Mouse (Mus musculus) CH12.LX (cell line): ENCODE measurements around the gene Ndufv2.

Experiments used
- CTCF ChIP-seq, 2 experiments: IDR thresholded peaks in 1 of 2; conservative IDR thresholded peaks in 1 of 2; 2 replicates each; pipeline ENCODE4 v1.5.1; 2011 to 2012; ENCODE audit warnings: low read depth in 2 of 2, low read length in 2 of 2, improper control_type of control experiment in 1 of 2, inconsistent platforms in 1 of 2, mild to moderate bottlenecking in 1 of 2, moderate library complexity in 1 of 2
- GABPA ChIP-seq: IDR thresholded peaks from 2 replicates; pipeline ENCODE4 v1.6.1; 2012; ENCODE audit warnings: low read depth, low read length, improper control_type of control experiment, inconsistent platforms; ENCODE audit not compliant: insufficient replicate concordance
- JUND ChIP-seq: conservative IDR thresholded peaks from 2 replicates; pipeline ENCODE4 v1.6.1; 2011; ENCODE audit warnings: low read depth, low read length, improper control_type of control experiment
- MYC ChIP-seq: IDR thresholded peaks from 2 replicates; pipeline ENCODE4 v1.6.1; 2011; ENCODE audit warnings: low read depth, mild to moderate bottlenecking, improper control_type of control experiment, low read length
- POLR2A ChIP-seq: IDR thresholded peaks from 2 replicates; pipeline ENCODE4 v1.6.1; 2011; ENCODE audit warnings: low read depth, mild to moderate bottlenecking, improper control_type of control experiment, low read length
- ZC3H11A ChIP-seq: IDR thresholded peaks from 2 replicates; pipeline ENCODE4 v1.6.1; 2012; ENCODE audit warnings: low read depth, mild to moderate bottlenecking, inconsistent platforms, low read length, improper control_type of control experiment
- ZNF384 ChIP-seq: IDR thresholded peaks from 2 replicates; pipeline ENCODE4 v1.6.1; 2012; ENCODE audit warnings: low read depth, low read length, improper control_type of control experiment, inconsistent platforms

GRCm38 (mm10) chr17:66031991-66032390 lies 69.4 kb downstream of the Ndufv2 start:
- TF ChIP-seq GABPA (no peak), POLR2A (no peak), CTCF (conservative IDR thresholded peaks at IDR 0.05 in 1 of 2, IDR thresholded peaks at IDR 0.05 in 1 of 2; ENCODE audit: low read depth in 2 of 2, low read length in 2 of 2) (no peak), JUND (no peak), ZC3H11A (no peak), MYC (no peak), ZNF384 (no peak)
